Mouse (Mus musculus) kidney, adult 8-10 months (tissue): ENCODE measurements at regions not wholly inside any gene's neighbourhood (a gene's known extent, or its start where the extent isn't known, plus 50 kb on each side); places are given as distances from the start of the nearest gene placed in this dataset.

ENCODE experiments used
- DNase-seq, 2 experiments: peaks; one replicate each; pipeline ENCODE4 v3.0.0; 2022

- DNase-seq = no peak
Measured at GRCm38 (mm10) chr3:144069979-144070540, 135.0 kb downstream of the Lmo4 start.

- DNase-seq = no peak
Measured at GRCm38 (mm10) chr3:144067016-144067415, 138.0 kb downstream of the Lmo4 start.

DNA sequence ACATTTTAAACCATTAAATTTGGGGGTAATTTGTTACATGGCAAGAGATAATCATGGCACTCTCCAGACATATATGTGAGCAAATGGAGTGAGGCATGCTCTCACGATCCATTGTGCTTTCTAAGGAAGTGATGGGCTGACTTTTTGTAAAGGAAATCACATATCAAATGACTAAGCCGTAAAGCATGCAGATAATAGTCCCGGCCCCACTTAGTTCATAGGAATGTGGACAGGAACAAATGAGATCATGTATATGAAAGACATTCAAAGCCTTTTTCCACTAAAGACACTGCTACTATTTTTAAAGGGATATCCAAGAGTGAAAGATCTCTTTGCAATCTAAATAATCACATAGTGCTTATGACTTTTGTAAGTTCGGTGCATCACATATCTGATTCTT is 146.9 kb downstream of the Lmo4 start:
- DNase-seq = no peak

GRCm38 (mm10) chr3:144050341-144050740 is 154.7 kb downstream of the Lmo4 start:
- DNase-seq = no peak

- no peak for DNase-seq
Measured at GRCm38 (mm10) chr3:144049270-144049669, 155.8 kb downstream of the Lmo4 start.

- DNase-seq = no peak
Measured at GRCm38 (mm10) chr3:144044366-144044765, 160.7 kb downstream of the Lmo4 start.

- no peak for DNase-seq
Measured at GRCm38 (mm10) chr3:144041788-144042187, 163.2 kb downstream of the Lmo4 start.

DNA sequence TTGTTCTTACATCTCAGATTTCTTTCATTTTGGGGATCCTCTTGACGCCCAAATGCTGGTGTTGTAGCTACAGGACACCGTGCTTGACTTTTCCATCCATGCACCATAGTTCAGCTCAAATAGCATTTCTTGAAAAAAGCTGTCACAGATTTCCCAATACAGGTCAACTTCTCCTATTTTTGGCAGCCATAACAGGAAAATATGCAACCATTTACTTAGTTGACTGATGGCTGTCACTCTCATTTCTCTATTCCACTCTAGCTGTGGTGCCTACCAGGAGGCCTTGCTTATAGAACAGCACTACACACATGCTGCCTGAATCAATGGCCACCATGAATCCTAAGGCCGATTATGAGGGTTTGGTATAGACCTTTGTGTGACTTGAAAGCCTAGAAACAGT is 165.5 kb downstream of the Lmo4 start:
- DNase-seq = no peak

DNA sequence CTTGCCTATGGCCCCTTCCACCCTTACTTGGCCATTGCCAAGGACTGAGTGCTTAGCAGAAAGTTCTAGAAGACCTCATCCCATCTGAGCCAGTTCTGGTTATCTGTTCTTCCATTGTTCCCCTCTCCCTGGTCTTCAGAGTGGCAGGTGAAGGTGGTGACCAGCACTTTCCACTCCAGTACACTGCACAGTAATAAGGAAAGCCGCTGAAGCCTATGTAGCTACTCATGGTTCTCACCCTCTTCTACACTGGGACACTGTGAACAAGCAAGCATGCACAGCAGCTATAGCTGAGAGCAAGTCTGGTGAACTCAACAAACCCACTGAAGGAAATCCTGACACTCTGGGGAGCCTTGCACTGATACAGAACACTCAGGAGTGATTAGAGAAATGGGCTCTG is 175.4 kb downstream of the Lmo4 start:
- DNase-seq = no peak

DNA sequence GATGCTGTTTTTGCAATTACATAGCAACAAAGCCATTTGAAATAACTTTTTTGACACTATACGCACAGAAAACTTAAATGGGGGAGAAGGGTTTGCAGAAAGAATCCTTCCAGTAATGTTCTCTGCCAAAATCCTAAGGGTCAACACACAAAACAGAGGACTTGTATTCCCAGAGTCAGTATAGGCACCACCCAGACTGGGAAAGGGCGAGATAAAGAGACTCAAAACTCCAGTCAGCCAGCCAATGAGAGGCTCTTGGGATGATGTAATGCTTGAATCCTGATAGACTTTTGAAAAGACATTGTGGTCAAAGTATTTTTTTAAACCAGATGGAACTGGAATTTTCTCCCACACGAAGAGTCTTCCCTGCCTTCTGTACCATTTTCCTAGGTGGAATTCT is 175.9 kb downstream of the Lmo4 start:
- no peak for DNase-seq

GRCm38 (mm10) chr3:144027134-144027980 is 177.7 kb downstream of the Lmo4 start:
- DNase-seq = no peak

DNA sequence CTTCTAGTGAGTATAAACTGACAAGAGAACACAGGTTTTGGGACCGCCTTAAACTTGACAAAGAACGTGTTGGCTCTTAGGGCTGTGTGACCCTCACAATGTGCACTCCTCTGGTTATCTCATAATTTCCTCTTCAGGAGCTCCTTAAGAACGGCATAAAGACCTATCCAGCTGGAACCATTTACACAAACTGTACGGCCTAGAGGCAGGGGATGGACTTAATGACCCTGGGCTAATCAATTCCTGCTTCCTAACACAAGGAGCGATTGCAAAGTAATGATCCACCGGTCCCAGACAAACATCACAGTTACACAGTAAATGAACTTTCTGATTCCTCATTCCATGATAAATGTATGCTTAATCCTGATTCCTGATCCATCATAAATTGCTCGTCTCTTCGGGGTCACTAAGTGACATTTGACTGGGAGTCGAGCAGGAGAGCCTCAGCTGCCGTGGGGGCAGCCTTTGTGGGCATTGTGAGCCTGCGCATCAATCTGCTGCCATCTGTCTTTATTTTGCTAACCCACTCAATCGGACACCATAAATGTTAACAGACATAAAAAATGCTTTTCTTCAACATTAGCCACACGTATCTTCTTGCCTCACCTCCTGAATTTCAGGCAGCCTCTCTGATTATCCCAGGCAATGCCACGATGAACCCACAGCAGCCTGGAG is 179.4 kb downstream of the Lmo4 start:
- no peak for DNase-seq

GRCm38 (mm10) chr3:144024216-144024615 is 180.8 kb downstream of the Lmo4 start:
- DNase-seq = no peak

- DNase-seq = no peak
Measured at GRCm38 (mm10) chr3:144023058-144023457, 182.0 kb downstream of the Lmo4 start.

- no peak for DNase-seq
Measured at GRCm38 (mm10) chr3:144021969-144022368, 183.1 kb downstream of the Lmo4 start.

GRCm38 (mm10) chr3:144020189-144020940 is 184.7 kb downstream of the Lmo4 start:
- no peak for DNase-seq

DNA sequence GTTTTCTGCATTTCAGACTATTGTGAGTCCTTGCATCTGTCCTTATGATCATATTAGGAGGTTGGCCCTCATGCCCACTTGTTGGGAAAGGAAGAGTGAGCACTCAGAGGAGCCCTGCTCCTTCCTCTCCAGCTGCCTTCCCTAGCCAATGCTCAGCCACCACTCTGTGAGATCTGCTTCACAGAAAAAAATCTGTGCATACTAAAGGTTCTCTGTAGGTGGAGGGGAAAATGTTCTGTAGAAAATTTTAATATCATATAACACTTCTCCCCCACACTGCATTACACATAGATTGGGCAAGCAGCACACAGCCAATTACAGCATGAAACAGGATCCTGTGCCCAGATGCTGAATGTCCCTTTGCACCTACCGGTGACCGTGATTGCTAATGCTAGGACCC is 185.7 kb downstream of the Lmo4 start:
- no peak for DNase-seq

- no peak for DNase-seq
Measured at GRCm38 (mm10) chr3:144018559-144018958, 186.5 kb downstream of the Lmo4 start.

GRCm38 (mm10) chr3:144015236-144015635 is 189.8 kb downstream of the Lmo4 start:
- DNase-seq = no peak

- no peak for DNase-seq
Measured at GRCm38 (mm10) chr3:144013481-144014125, 191.4 kb downstream of the Lmo4 start.

DNA sequence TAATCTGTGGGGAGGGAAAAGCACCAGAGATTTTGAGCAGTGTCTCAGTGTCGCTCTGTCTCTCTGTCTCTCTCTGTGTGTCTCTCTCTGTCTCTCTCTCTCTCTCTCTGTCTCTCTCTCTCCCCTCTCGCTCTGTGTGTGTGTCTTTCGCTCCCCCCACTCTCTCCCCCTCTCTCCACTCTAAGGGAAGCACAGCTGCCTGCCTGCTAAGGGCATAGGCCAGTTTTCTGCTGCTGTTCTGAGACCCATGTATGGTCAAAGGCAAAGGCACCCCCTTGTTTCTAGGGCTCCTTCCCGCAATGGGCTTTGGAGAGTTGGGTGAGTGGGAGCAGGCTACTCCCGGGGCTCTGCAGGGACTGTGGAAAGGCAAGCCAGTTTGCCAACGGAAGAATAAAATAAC is 192.2 kb downstream of the Lmo4 start:
- DNase-seq = no peak

DNA sequence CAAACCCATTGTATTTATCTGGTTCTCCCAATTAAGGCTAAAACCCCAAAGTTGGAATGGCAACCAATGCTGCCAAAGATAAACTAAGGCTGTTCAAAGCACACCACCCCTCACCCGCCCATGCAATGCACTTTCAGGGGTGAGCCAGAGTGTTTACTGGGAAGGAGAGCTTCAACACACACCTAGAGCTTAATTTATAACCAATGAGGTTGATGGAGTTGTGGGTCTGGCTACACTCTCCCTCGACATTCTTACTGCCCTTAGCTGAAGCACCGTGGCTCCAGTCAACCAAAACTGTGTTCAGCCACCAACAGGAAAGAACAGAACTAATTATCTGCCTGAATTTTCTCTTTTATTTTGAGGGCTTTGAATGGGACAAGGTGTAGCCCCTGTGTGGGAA is 192.8 kb downstream of the Lmo4 start:
- no peak for DNase-seq
